Mouse (Mus musculus) midbrain, embryonic 11.5 days (tissue): ENCODE data around the gene Apobec2. TPM values are rescaled to one million over a fixed set of nuclear protein-coding genes. Genes with fewer than 3 reads are reported as not detected.

Experiments used
- ATAC-seq: fragments of 200-750 bp; cut with Nextera tagmentation; 2 replicates; pipeline ENCODE4 v1.8.0; 2017; ENCODE audit warnings: moderate TSS enrichment, moderate library complexity; ENCODE audit not compliant: low FRiP score
- DNase-seq: peaks from one replicate; pipeline ENCODE4 v3.0.0; 2015; ENCODE audit warnings: low spot score; ENCODE audit errors: missing footprints
- H3K27ac ChIP-seq: fragments of 300-500 bp; sonication (generic); 2 replicates; pipeline ENCODE4 v1.5.1; 2014; ENCODE audit warnings: low read depth, low read length
- H3K27me3 ChIP-seq: fragments of 300-500 bp; sonication (generic); 2 replicates; pipeline ENCODE4 v1.6.1; 2014; ENCODE audit warnings: mild to moderate bottlenecking, low read length, moderate library complexity, mixed read lengths; ENCODE audit not compliant: control insufficient read depth, insufficient read depth
- H3K36me3 ChIP-seq: fragments of 300-500 bp; sonication (generic); 2 replicates; pipeline ENCODE4 v1.6.1; 2014; ENCODE audit warnings: mild to moderate bottlenecking, low read length, moderate library complexity, mixed read lengths; ENCODE audit not compliant: control insufficient read depth, insufficient read depth
- H3K4me1 ChIP-seq: fragments of 300-500 bp; sonication (generic); 2 replicates; pipeline ENCODE4 v1.6.1; 2014; ENCODE audit warnings: low read length; ENCODE audit not compliant: control insufficient read depth, insufficient read depth
- H3K4me2 ChIP-seq: fragments of 300-500 bp; sonication (generic); 2 replicates; pipeline ENCODE4 v1.6.1; 2014; ENCODE audit warnings: mild to moderate bottlenecking, moderate library complexity
- H3K4me3 ChIP-seq: fragments of 300-500 bp; sonication (generic); 2 replicates; pipeline ENCODE4 v1.5.1; 2014; ENCODE audit warnings: low read depth, low read length
- H3K9ac ChIP-seq: fragments of 300-500 bp; sonication (generic); 2 replicates; pipeline ENCODE4 v1.6.1; 2014; ENCODE audit warnings: low read length
- H3K9me3 ChIP-seq: fragments of 300-500 bp; sonication (generic); 2 replicates; pipeline ENCODE4 v1.6.1; 2016; ENCODE audit warnings: low read length; ENCODE audit not compliant: control insufficient read depth
- WGBS: fragments of 180-500 bp; shearing (Covaris S2); extraction: QIAGEN DNeasy Blood & Tissue Kit; methylation state at CpG from one replicate; pipeline ENCODE4 v1.1.7; 2014; 5-methylcytosine and 5-hydroxymethylcytosine counted together
- polyA plus RNA-seq: library from polyadenylated mRNA; unstranded; fragments of >200 nt; fragmentation: Nextera tagmentation; extraction: Ambion mirVana; gene quantifications from 2 replicates; pipeline ENCODE4 v1.2.1, GENCODE M21; 2014

Apobec2 gene
- polyA plus RNA-seq, 1 experiment from 2014 or later, result 1.0 TPM

DNA sequence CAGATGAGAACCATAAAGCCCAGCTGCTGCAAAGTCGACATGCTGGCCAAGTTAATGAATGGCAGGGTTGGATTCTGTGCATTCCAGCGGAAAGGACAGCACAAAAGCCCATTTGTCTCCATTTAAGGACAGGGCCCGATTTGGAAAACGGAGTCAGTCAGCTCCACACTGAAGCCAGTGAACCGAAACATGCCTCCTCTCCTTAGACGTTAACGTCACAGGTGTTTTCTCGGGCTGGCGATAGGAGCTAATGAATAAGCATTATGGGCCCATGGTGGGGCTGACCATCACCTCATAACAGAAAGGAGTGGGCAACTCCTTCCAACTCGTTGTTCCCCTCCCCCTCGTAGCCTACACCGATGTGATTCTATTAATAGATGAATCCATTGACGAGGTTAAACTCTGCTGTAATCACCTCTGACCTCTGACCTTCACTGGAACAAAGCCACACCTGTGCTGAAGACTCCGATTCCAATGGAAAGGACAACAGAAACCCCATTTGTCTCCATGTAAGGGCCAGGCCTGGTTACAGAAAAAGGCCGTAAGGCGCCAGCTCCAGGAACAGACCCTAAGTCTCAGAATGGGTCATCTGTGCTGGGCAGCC, 10.9 kb upstream of the Apobec2 start:
- no peak overlapping the region for H3K27ac ChIP-seq
- DNase-seq, result no peak
- H3K4me3 ChIP-seq, result no peak overlapping the region
- no peak overlapping the region for H3K9ac ChIP-seq
- no peaks in the 10 kb centered on the region for H3K9me3 ChIP-seq
- no peaks in the 10 kb centered on the region for H3K4me1 ChIP-seq
- H3K4me2 ChIP-seq, result no peak overlapping the region
- ATAC-seq, result no peak
- no peaks in the 10 kb centered on the region for H3K27me3 ChIP-seq
- 66% methylated on average over 16 of the region's 16 CpGs for WGBS
- no peaks in the 10 kb centered on the region for H3K36me3 ChIP-seq

DNA sequence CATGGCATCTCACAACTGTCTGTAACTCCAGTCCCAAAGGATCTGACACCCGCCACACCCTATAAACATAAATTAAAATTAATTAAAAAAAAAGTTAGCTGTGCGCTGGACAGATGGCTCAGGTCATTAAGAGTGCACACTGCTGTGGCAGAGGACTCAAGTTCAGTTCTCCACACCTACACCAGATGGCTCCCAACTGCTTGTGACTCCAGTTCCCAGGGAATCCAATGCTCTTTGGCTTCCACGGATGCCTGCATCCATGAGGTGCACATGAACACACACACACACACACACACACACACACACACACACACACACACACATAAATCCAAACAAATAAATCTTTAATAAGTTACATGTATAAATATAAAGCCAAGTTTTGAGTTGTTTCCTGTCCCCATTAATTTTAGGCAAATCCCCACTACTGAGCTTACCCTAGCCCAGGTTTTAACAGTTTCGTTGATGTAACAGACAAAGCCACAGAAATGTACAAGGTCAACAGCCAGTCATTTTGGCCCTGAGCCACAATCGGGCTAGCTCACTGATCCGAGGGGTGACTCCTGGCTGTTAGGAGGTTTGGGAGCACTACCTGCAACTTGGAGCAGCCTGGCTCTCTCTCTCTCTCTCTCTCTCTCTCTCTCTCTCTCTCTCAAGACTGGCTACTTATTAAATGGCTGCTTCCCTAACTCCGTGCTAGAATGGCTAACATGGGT, 10.2 kb upstream of the Apobec2 start:
- Histone ChIP-seq H3K27ac (no peak overlapping the region), H3K9ac (no peak overlapping the region), H3K9me3 (no peaks in the 10 kb centered on the region), H3K27me3 (no peaks in the 10 kb centered on the region), H3K4me2 (no peak overlapping the region), H3K4me1 (no peaks in the 10 kb centered on the region), H3K36me3 (no peaks in the 10 kb centered on the region), H3K4me3 (no peak overlapping the region)
- DNase-seq, result no peak
- 83% methylated on average over 7 of the region's 7 CpGs for WGBS
- no peak for ATAC-seq

DNA sequence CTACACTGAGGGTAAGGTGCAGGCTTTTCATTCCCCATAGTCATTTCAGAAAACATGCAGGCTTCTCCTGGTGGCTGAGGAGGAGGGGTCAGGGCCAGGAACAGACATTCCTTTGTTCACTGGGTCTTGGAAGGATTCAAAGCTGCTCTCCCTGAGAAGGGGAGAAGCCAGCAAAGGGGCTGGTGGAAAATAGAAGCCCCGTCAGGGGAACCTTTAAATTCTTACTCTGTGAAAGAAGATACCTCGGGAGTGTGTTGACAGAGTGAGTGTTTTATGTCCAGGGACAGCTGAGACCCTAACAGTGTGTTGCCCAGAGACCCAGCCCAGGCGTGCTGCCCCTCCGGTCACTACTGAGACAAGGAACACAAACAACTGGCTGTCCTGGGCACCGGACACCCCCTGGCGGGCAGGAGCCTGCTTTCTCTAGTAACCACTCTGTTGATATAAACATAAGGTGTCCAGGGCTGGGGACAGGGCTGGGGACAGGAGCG, 4.7 kb upstream of the Apobec2 start:
- Histone ChIP-seq H3K27ac (0 out of 2 replicates have a peak overlapping the region, but pooled peaks have one; percentile 0), H3K4me2 (no peak overlapping the region), H3K4me3 (no peak overlapping the region), H3K4me1 (peaks cover under 1% of the 10 kb centered on the region; the same call in 1 of the 2 replicates), H3K36me3 (no peaks in the 10 kb centered on the region), H3K9ac (no peak overlapping the region), H3K9me3 (no peaks in the 10 kb centered on the region), H3K27me3 (no peaks in the 10 kb centered on the region)
- WGBS, result 31% methylated on average over 7 of the region's 7 CpGs
- ATAC-seq (peak; percentile 52; the same call in 1 of the 2 replicates), DNase-seq (peak; percentile 85)

DNA sequence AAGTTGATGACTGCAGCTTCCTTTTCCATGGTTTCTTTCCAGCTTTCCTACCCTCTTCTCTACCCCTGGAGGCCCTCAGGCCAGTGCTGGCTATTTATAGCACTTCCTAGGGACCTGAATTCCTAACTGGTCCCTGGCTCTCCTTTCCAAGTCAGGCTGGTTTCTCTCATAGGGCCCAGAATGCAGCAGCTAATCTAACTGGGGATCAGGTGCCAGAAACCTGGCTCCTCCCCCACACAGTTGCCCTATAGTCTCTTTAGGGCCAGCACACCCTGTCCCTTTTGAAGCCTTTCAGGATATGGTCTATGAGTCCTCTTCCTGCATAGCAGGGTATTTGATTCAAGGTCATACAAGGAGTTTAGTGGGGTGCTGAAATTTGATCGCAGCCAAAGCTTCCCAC, 3.8 kb upstream of the Apobec2 start:
- no peaks in the 10 kb centered on the region for H3K36me3 ChIP-seq
- DNase-seq, result peak; percentile 69
- peaks cover 4% of the 10 kb centered on the region for H3K4me1 ChIP-seq
- ATAC-seq, result no peak
- no peak overlapping the region for H3K27ac ChIP-seq
- no peak overlapping the region for H3K4me3 ChIP-seq
- H3K9me3 ChIP-seq, result no peaks in the 10 kb centered on the region
- WGBS, result 96% methylated on average over 1 of the region's 1 CpGs
- no peak overlapping the region for H3K4me2 ChIP-seq
- no peaks in the 10 kb centered on the region for H3K27me3 ChIP-seq
- no peak overlapping the region for H3K9ac ChIP-seq

DNA sequence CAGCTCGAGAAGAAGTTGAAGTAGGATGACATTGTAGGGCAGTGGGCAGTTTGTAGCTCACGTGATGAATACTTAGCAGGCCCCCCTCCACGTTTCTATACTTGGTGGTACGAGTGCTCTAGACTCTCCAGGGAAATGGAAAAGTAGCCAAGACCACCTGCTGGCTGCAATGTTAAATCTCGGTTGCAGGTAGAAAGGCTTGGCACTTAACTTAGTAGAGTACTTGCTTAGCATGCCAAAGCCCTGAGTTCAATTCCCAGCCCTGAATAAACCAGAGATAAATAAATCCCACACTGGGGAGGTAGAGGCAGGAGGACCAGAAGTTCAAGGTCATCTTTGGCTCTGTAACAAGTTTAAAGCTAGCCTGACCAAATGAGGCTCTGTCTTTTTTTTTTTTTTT, 1.7 kb upstream of the Apobec2 start:
- H3K9me3 ChIP-seq, result no peaks in the 10 kb centered on the region
- no peak overlapping the region for H3K4me2 ChIP-seq
- H3K27ac ChIP-seq, result no peak overlapping the region
- peak; percentile 68 for DNase-seq
- H3K27me3 ChIP-seq, result no peaks in the 10 kb centered on the region
- no peaks in the 10 kb centered on the region for H3K36me3 ChIP-seq
- no peak overlapping the region for H3K4me3 ChIP-seq
- H3K9ac ChIP-seq, result no peak overlapping the region
- peaks cover 4% of the 10 kb centered on the region for H3K4me1 ChIP-seq
- ATAC-seq, result no peak
- 79% methylated on average over 5 of the region's 5 CpGs for WGBS

DNA sequence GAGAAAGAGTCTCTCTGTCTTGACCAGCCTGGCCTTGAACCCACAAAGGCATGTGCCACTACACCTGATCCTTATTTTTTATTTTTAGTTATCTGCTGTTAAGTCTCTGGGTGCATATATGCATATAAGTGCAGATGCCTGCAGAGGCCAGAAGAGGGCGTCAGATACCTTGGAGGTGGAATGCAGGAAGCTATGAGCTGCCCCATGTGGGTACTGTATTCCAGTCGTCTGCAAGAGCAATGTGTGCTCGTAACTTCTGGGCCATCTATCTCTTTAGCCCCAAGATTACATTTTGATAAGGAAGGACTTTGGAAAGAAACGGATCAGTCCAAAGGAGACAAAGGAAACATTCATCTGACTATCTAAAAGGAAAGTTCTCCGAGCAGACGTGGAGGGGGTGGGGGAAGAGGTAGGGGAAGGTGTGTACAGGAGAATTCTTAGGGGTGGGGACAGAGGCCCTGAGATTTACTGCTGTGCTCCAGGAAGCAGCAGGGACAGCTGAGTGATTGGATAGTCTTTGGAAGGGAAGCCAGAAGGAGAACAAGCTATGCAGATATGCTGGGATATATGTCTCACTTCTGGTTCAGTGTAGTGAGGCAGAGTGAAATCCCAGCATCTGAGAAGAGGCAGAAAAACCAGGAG, 1.1 kb upstream of the Apobec2 start:
- Histone ChIP-seq H3K4me2 (no peak overlapping the region), H3K4me3 (no peak overlapping the region), H3K27ac (no peak overlapping the region), H3K9ac (no peak overlapping the region), H3K9me3 (no peaks in the 10 kb centered on the region), H3K4me1 (peaks cover 4% of the 10 kb centered on the region), H3K27me3 (no peaks in the 10 kb centered on the region), H3K36me3 (no peaks in the 10 kb centered on the region)
- DNase-seq (no peak), ATAC-seq (no peak)
- WGBS, result 81% methylated on average over 6 of the region's 6 CpGs

DNA sequence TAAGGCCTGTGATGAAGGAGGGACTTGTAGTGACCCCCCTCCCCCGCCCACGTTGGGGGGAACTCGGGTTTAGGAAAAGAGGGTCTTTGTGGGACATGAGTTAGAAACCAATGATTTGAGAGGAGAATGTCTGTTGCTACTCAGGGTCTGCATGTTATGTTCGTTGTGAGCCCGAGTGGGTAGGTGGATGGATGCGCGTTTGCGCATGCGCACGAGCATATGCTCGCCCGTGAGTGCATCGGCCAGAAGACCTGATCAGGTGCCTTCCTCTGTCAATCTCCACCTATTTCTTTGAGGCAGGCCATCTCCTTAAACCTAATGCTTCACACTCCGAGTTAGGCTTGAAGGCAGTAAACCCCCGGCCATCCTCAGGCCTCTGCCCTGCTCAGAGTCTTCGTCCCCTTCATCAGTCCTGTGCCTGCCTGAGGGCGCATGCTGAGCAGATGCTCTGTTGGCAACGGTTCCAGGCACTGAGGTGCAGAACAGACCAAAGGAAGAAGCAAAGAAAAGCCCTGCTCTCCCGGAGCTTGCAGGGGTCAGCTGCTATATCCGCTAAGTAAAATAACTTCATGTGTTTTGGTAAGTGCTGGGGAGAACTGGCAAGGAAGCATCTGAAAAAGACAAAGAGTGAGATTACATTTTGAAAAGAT, 401 bp upstream of the Apobec2 start:
- WGBS, result 89% methylated on average over 20 of the region's 20 CpGs
- Histone ChIP-seq H3K36me3 (no peaks in the 10 kb centered on the region), H3K4me2 (no peak overlapping the region), H3K27me3 (no peaks in the 10 kb centered on the region), H3K9me3 (no peaks in the 10 kb centered on the region), H3K9ac (no peak overlapping the region), H3K4me1 (peaks cover 4% of the 10 kb centered on the region), H3K4me3 (no peak overlapping the region), H3K27ac (no peak overlapping the region)
- no peak for DNase-seq
- no peak for ATAC-seq

DNA sequence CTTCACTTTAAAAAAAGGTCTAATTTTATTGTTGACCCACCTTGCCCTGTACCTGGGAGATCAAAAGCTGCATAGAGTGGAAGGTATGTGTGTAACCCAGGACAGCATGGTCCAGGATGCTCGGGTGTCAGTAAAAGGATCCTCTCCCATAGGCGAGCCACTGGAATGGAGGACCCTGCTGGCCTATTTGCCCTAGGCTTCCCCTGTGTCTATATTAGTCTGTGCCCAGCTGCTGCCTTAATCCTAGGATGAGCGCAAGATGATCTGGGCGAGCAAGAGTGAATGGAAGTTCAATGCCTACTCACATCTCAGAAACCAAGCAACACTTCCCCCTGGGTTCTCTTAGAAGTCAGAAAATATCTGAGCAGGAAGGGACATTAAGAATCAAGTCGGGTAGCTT, 1.7 kb downstream of the Apobec2 start:
- no peaks in the 10 kb centered on the region for H3K9me3 ChIP-seq
- WGBS, result 75% methylated on average over 5 of the region's 5 CpGs
- H3K9ac ChIP-seq, result no peak overlapping the region
- no peak overlapping the region for H3K27ac ChIP-seq
- ATAC-seq (no peak), DNase-seq (no peak)
- H3K4me2 ChIP-seq, result no peak overlapping the region
- no peak overlapping the region for H3K4me3 ChIP-seq
- no peaks in the 10 kb centered on the region for H3K36me3 ChIP-seq
- H3K4me1 ChIP-seq, result peaks cover 4% of the 10 kb centered on the region
- H3K27me3 ChIP-seq, result no peaks in the 10 kb centered on the region

DNA sequence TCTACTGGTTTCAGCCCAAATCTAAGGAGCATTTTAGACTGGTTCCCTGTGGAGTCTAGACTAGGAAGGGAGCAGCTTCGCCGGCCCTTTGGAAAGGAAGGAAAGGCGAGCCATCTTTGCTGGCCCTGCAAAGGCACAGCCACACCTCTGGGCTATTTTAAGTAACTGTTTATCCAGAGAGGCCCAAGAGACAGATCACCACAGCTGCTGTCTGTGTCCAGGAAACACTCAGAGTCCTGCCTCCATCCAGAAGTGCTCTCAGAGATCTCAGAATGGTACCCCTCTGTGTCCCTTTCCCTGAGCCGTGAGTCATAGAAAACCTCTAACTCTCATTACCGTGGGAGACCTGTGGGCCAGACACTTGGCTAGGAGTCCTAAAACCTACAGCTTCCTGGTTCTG, 2.3 kb downstream of the Apobec2 start:
- Histone ChIP-seq H3K9ac (no peak overlapping the region), H3K4me1 (peaks cover 4% of the 10 kb centered on the region), H3K4me2 (no peak overlapping the region), H3K36me3 (no peaks in the 10 kb centered on the region), H3K4me3 (no peak overlapping the region), H3K27ac (no peak overlapping the region), H3K27me3 (no peaks in the 10 kb centered on the region), H3K9me3 (no peaks in the 10 kb centered on the region)
- 78% methylated on average over 5 of the region's 5 CpGs for WGBS
- no peak for ATAC-seq
- peak; percentile 67 for DNase-seq
